Mouse (Mus musculus) myocyte (in vitro differentiated cells): ENCODE data around the gene Pak3.

Experiments used
- MAX ChIP-seq: IDR thresholded peaks from one replicate; pipeline ENCODE4 v1.6.1; 2011; ENCODE audit warnings: low read depth, mild to moderate bottlenecking, control low read depth
- POLR2A ChIP-seq: IDR thresholded peaks from one replicate; pipeline ENCODE4 v1.6.1; 2011; ENCODE audit warnings: low read depth, mild to moderate bottlenecking, control low read depth, moderate library complexity; ENCODE audit not compliant: insufficient read length
- POLR2AphosphoS2 ChIP-seq: IDR thresholded peaks from one replicate; pipeline ENCODE4 v1.6.1; 2011; ENCODE audit warnings: low read depth, control low read depth; ENCODE audit not compliant: insufficient read length
- SRF ChIP-seq: IDR thresholded peaks from one replicate; pipeline ENCODE4 v1.6.1; 2011; ENCODE audit warnings: low read depth; ENCODE audit not compliant: control insufficient read depth, insufficient read length
- TCF3 ChIP-seq: IDR thresholded peaks from one replicate; pipeline ENCODE4 v1.6.1; 2011; ENCODE audit warnings: low read depth, control low read depth; ENCODE audit not compliant: insufficient read length
- USF1 ChIP-seq: IDR thresholded peaks from one replicate; pipeline ENCODE4 v1.6.1; 2011; ENCODE audit warnings: low read depth, mild to moderate bottlenecking, control low read depth, moderate library complexity

GRCm38 (mm10) chrX:143762556-143762955, 244.2 kb downstream of the Pak3 start:
- TF ChIP-seq USF1, result no peak
- no peak for TF ChIP-seq POLR2A
- TF ChIP-seq MAX, result no peak
- no peak for TF ChIP-seq POLR2AphosphoS2
- no peak for TF ChIP-seq SRF
- TF ChIP-seq TCF3, result no peak
